Mouse (Mus musculus) right cerebral cortex, adult 2 months (tissue): ENCODE results near the gene Ppil4.

ENCODE experiments used
- DNase-seq, 2 experiments: peaks; one replicate each; pipeline ENCODE4 v3.0.0; 2021 to 2022; ENCODE audit warnings: low spot score in 2 of 2

Gene Ppil4

GRCm38 (mm10) chr10:7861259-7861936, 68.7 kb downstream of the Ppil4 start:
- DNase-seq, result no peak

- DNase-seq, result no peak
These were observed 69.4 kb downstream of the Ppil4 start for GRCm38 (mm10) chr10:7861937-7862657.

- no peak for DNase-seq
These were observed 70.7 kb downstream of the Ppil4 start for GRCm38 (mm10) chr10:7863411-7863810.

DNA sequence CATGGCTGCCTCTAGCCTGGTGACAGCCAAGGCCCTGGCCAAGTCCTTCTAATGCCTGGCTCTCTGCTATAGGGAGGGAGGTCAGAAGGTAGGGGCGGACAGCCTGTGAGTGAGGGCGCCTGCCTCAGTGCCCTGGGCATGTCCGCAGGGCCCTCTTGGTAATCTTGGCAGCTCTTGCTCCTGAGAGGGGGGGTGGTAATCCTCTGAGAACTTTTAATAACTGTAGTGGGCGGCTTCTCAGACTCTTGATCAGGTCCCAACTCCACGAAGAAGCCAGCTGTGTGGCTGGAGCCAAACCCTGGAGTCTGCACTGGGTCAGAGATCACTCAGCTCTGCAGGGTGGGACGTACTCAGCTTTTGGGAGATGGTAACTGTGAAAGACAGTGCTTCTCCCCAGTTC, 71.5 kb downstream of the Ppil4 start:
- no peak for DNase-seq

- DNase-seq, result no peak
These were observed 72.1 kb downstream of the Ppil4 start for GRCm38 (mm10) chr10:7864806-7865205.

DNA sequence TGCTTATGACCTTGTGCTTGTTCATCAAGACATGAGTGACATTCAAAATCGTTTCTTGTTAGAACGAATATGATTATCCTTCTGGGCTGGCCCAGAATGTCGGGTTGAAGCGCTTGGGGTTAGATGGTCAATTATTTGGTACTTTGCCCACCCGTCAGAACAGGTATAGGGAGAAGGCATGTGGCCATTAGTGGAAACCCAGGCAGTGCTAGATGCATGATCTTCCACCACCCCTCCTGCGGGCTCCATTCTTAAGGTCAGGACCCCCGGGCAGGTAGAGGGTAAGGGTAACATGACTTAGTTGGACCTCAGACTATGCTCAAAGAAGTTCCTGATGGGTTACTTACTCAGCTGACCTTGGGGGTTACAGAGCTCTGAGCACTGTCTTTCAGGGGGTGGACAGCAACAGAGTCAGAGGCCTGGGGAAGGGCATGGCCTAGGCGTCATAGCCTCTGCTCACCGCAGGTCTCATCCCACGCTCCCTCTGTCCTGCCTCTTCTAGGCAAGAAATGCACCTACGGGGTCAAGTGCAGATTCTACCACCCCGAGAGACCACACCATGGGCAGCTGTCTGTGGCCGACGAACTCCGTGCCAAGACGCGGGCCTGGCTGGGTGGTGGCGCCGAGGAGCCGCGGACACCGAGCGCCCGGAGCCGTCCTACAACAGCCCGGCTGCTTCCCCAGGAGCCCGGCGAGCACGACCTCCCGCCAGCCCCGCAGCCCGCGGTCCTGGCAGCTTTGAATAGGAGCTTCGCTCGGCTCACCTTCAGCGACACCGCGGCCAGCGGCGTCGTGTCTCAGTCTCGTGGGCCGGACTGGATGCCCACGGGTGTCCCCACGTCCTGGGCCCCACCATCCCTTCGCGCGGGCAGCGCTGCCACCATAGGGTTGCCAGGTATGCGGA, 74.3 kb downstream of the Ppil4 start:
- DNase-seq, result no peak

GRCm38 (mm10) chr10:7867666-7868030, 75.0 kb downstream of the Ppil4 start:
- DNase-seq, result no peak

DNA sequence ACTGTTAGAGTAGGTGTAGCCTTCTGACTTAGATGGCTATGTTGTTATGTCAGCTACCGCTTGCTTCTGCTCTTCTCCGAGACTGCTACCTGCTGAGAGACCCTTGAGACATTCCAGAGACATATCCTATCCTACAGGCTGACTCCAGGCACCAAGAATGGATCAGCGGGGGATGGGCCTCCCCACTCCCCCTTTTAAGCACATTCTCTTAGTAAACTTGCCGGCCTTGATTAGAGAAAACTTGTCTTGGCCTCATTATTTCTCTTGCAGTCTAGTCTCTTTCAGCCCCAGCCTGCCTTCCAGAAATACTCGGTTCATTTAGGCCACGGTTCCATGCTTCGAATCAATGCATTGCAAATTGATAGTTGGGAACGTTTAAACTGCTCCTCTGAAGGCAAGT, 77.1 kb downstream of the Ppil4 start:
- DNase-seq, result no peak

- peak; percentile 40 to 50 for DNase-seq
These were observed 78.1 kb downstream of the Ppil4 start for GRCm38 (mm10) chr10:7870571-7871315.

GRCm38 (mm10) chr10:7871381-7872020, 78.8 kb downstream of the Ppil4 start:
- no peak for DNase-seq
